Mouse (Mus musculus): ENCODE measurements around the gene Sspn.

- TF ChIP-seq CTCF (IDR thresholded peaks at IDR 0.05; ENCODE audit: borderline replicate concordance, extremely low read depth, insufficient read depth, insufficient read length) (no peak), POLR2A (IDR thresholded peaks at IDR 0.05; ENCODE audit: borderline replicate concordance, extremely low read depth, insufficient read depth, insufficient read length, poor library complexity, severe bottlenecking) (no peak)
Measured at GRCm38 (mm10) chr6:145990578-145990977, 59.1 kb downstream of the Sspn start.
